Mouse (Mus musculus) limb, embryonic 11.5 days (tissue): Measurements from ENCODE around the gene Fah. TPM values are rescaled to one million over a fixed set of nuclear protein-coding genes. Genes with fewer than 3 reads are reported as not detected.
A peak's percentile ranks its signal among the peaks of the same experiment; 100 is the strongest.

ENCODE experiments used
- ATAC-seq: fragments of 200-750 bp; cut with Nextera tagmentation; 2 replicates; pipeline ENCODE4 v1.8.0; 2017; ENCODE audit warnings: low read depth; ENCODE audit not compliant: insufficient number of reproducible peaks, low FRiP score, low TSS enrichment
- DNase-seq: peaks from one replicate; pipeline ENCODE4 v3.0.0-alpha.2; 2015; ENCODE audit warnings: low spot score
- H3K27ac ChIP-seq: fragments of 300-500 bp; sonication (generic); replicated peaks from 2 replicates; pipeline ENCODE4 v1.5.1; 2014; ENCODE audit warnings: low read depth, mild to moderate bottlenecking, low read length
- H3K27me3 ChIP-seq: fragments of 300-500 bp; sonication (generic); 2 replicates; pipeline ENCODE4 v1.6.1; 2014; ENCODE audit warnings: mild to moderate bottlenecking, low read length, mixed read lengths; ENCODE audit not compliant: control insufficient read depth, insufficient read depth
- H3K36me3 ChIP-seq: fragments of 300-500 bp; sonication (generic); 2 replicates; pipeline ENCODE4 v1.6.1; 2014; ENCODE audit warnings: mild to moderate bottlenecking, low read length, moderate library complexity, mixed read lengths; ENCODE audit not compliant: control insufficient read depth, insufficient read depth
- H3K4me1 ChIP-seq: fragments of 300-500 bp; sonication (generic); 2 replicates; pipeline ENCODE4 v1.6.1; 2014; ENCODE audit warnings: low read length, mixed read lengths; ENCODE audit not compliant: control insufficient read depth, insufficient read depth
- H3K4me2 ChIP-seq: fragments of 300-500 bp; sonication (generic); 2 replicates; pipeline ENCODE4 v1.6.1; 2014; ENCODE audit warnings: low read depth, mild to moderate bottlenecking, moderate library complexity; ENCODE audit not compliant: severe bottlenecking
- H3K4me3 ChIP-seq: fragments of 300-500 bp; sonication (generic); 2 replicates; pipeline ENCODE4 v1.5.1; 2014; ENCODE audit warnings: low read depth, low read length
- H3K9ac ChIP-seq: fragments of 300-500 bp; sonication (generic); 2 replicates; pipeline ENCODE4 v1.6.1; 2014; ENCODE audit warnings: mild to moderate bottlenecking, low read length
- H3K9me3 ChIP-seq: fragments of 300-500 bp; sonication (generic); 2 replicates; pipeline ENCODE4 v1.6.1; 2016; ENCODE audit warnings: low read length; ENCODE audit not compliant: control insufficient read depth
- WGBS: fragments of 180-500 bp; shearing (Covaris S2); extraction: QIAGEN DNeasy Blood & Tissue Kit; methylation state at CpG from one replicate; pipeline ENCODE4 v1.1.7; 2014; 5-methylcytosine and 5-hydroxymethylcytosine counted together
- polyA plus RNA-seq: library from polyadenylated mRNA; unstranded; fragments of >200 nt; fragmentation: Nextera tagmentation; extraction: Ambion mirVana; gene quantifications from 2 replicates; pipeline ENCODE4 v1.2.1, GENCODE M21; 2014

The Fah gene
- polyA plus RNA-seq, 1 experiment from 2014 or later = 1.9 TPM

GRCm38 (mm10) chr7:84605033-84605687 lies 1.4 kb downstream of the Fah start:
- DNase-seq = no peak
- H3K27ac ChIP-seq = no peak overlapping the region
- WGBS = 9% methylated on average over 19 of the region's 19 CpGs

GRCm38 (mm10) chr7:84604501-84604900 lies 2.0 kb downstream of the Fah start:
- Histone ChIP-seq H3K27ac (no peak overlapping the region), H3K36me3 (no peaks in the 10 kb centered on the region), H3K4me2 (no peak overlapping the region), H3K9me3 (no peaks in the 10 kb centered on the region), H3K9ac (no peak overlapping the region), H3K27me3 (no peaks in the 10 kb centered on the region), H3K4me3 (no peak overlapping the region), H3K4me1 (no peaks in the 10 kb centered on the region)
- WGBS = 69% methylated on average over 3 of the region's 3 CpGs
- DNase-seq = peak; percentile 18
- ATAC-seq = no peak

More at GRCm38 (mm10) chr7:84605033-84605687, 1.4 kb downstream of the Fah start:
- Histone ChIP-seq H3K9me3 (no peaks in the 10 kb centered on the region), H3K4me3 (peak overlapping the region; percentile 42), H3K9ac (peak overlapping the region; percentile 24; the same call in 1 of the 2 replicates), H3K4me1 (no peaks in the 10 kb centered on the region), H3K27me3 (no peaks in the 10 kb centered on the region), H3K36me3 (no peaks in the 10 kb centered on the region), H3K4me2 (peak overlapping the region; percentile 97)
- 0 out of 2 replicates have a peak, but pooled peaks have one; percentile 41 for ATAC-seq

- no peak overlapping the region for H3K4me3 ChIP-seq
- H3K9ac ChIP-seq = no peak overlapping the region
- H3K27ac ChIP-seq = no peak overlapping the region
- no peaks in the 10 kb centered on the region for H3K9me3 ChIP-seq
- no peak for ATAC-seq
- 88% methylated on average over 3 of the region's 3 CpGs for WGBS
- no peaks in the 10 kb centered on the region for H3K27me3 ChIP-seq
- no peak overlapping the region for H3K4me2 ChIP-seq
- no peaks in the 10 kb centered on the region for H3K36me3 ChIP-seq
- DNase-seq = no peak
- H3K4me1 ChIP-seq = no peaks in the 10 kb centered on the region
Observed at GRCm38 (mm10) chr7:84601331-84601730, 5.2 kb downstream of the Fah start.

- Histone ChIP-seq H3K4me3 (no peak overlapping the region), H3K27ac (no peak overlapping the region), H3K4me2 (no peak overlapping the region), H3K27me3 (no peaks in the 10 kb centered on the region), H3K9me3 (no peaks in the 10 kb centered on the region), H3K9ac (no peak overlapping the region), H3K4me1 (no peaks in the 10 kb centered on the region), H3K36me3 (no peaks in the 10 kb centered on the region)
- DNase-seq = no peak
- no peak for ATAC-seq
- WGBS = 82% methylated on average over 2 of the region's 2 CpGs
Observed at GRCm38 (mm10) chr7:84600631-84601030, 5.9 kb downstream of the Fah start.

GRCm38 (mm10) chr7:84596633-84597032 lies 9.9 kb downstream of the Fah start:
- no peak for DNase-seq
- Histone ChIP-seq H3K27me3 (no peaks in the 10 kb centered on the region), H3K4me2 (no peak overlapping the region), H3K9me3 (no peaks in the 10 kb centered on the region), H3K36me3 (no peaks in the 10 kb centered on the region), H3K9ac (no peak overlapping the region), H3K27ac (no peak overlapping the region), H3K4me1 (no peaks in the 10 kb centered on the region), H3K4me3 (no peak overlapping the region)
- WGBS = 90% methylated on average over 3 of the region's 3 CpGs
- ATAC-seq = no peak

GRCm38 (mm10) chr7:84596002-84596401 lies 10.5 kb downstream of the Fah start:
- H3K9me3 ChIP-seq = no peaks in the 10 kb centered on the region
- no peaks in the 10 kb centered on the region for H3K27me3 ChIP-seq
- no peak for ATAC-seq
- H3K4me1 ChIP-seq = no peaks in the 10 kb centered on the region
- no peak overlapping the region for H3K27ac ChIP-seq
- H3K4me2 ChIP-seq = no peak overlapping the region
- H3K9ac ChIP-seq = no peak overlapping the region
- DNase-seq = no peak
- H3K36me3 ChIP-seq = no peaks in the 10 kb centered on the region
- WGBS = 91% methylated on average over 3 of the region's 3 CpGs
- H3K4me3 ChIP-seq = no peak overlapping the region

- H3K27me3 ChIP-seq = no peaks in the 10 kb centered on the region
- no peak overlapping the region for H3K9ac ChIP-seq
- ATAC-seq (no peak), DNase-seq (no peak)
- H3K4me2 ChIP-seq = no peak overlapping the region
- H3K4me1 ChIP-seq = no peaks in the 10 kb centered on the region
- no peak overlapping the region for H3K4me3 ChIP-seq
- no peaks in the 10 kb centered on the region for H3K36me3 ChIP-seq
- no peaks in the 10 kb centered on the region for H3K9me3 ChIP-seq
- no peak overlapping the region for H3K27ac ChIP-seq
Observed at GRCm38 (mm10) chr7:84594917-84595303, 11.6 kb downstream of the Fah start.

- ATAC-seq (0 out of 2 replicates have a peak, but pooled peaks have one; percentile 31), DNase-seq (peak; percentile 53)
- WGBS = 56% methylated on average over 8 of the region's 8 CpGs
- Histone ChIP-seq H3K27me3 (no peaks in the 10 kb centered on the region), H3K9me3 (no peaks in the 10 kb centered on the region), H3K4me3 (no peak overlapping the region), H3K36me3 (no peaks in the 10 kb centered on the region), H3K9ac (no peak overlapping the region), H3K4me1 (no peaks in the 10 kb centered on the region), H3K27ac (no peak overlapping the region), H3K4me2 (no peak overlapping the region)
Observed at GRCm38 (mm10) chr7:84594087-84594916, 12.2 kb downstream of the Fah start.
